Mouse (Mus musculus): ENCODE results near the gene Rpl7l1. TPM values are rescaled to one million over a fixed set of nuclear protein-coding genes. Genes with fewer than 3 reads are reported as not detected.
A peak's percentile ranks its signal among the peaks of the same experiment; 100 is the strongest.

Rpl7l1 gene
- total and polyA plus RNA-seq, 2 experiments from 2014 or later, result 44.3 to 72.9 TPM

DNA sequence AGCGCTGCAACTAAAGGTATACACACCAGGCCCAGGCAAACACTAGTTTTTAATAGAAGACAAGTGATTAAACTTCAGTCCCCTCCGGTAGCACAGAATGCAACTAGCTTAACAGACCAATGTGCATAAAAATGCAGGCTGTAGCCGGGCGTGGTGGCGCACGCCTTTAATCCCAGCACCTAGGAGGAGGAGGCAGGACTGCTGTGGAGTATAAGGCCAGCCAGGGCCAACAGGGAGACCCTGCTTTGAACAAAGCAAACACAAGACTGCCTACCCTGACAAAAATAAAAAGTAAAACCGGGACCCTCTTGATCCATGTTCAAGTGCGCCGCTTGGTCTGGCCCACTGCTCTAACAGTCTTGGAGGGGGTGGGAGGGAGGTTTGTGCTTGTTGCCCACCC, 7.4 kb downstream of the Rpl7l1 start:
- Histone ChIP-seq H3K4me2 (ENCODE audit: low read depth, low read length) (no peak overlapping the region), H3K9me3 (replicated peaks; ENCODE audit: control insufficient read depth, low read length) (no peaks in the 10 kb centered on the region), H3K9ac (replicated peaks; ENCODE audit: low read depth, low read length) (no peak overlapping the region), H3K4me3 (ENCODE audit: low read depth, low read length) (no peak overlapping the region), H3K4me1 (ENCODE audit: control insufficient read depth, insufficient read depth) (no peaks in the 10 kb centered on the region), H3K27ac (ENCODE audit: low read depth) (no peak overlapping the region), H3K36me3 (replicated peaks; ENCODE audit: control insufficient read depth, insufficient read depth, low read length) (peaks cover 57% of the 10 kb centered on the region), H3K27me3 (ENCODE audit: control insufficient read depth, insufficient read depth, low read length) (no peaks in the 10 kb centered on the region)
- 90% methylated on average over 9 of the region's 9 CpGs for WGBS
- no peak for ATAC-seq (ENCODE audit: insufficient read depth, low read depth)
- no peak for DNase-seq (ENCODE audit: low spot score)
- TF ChIP-seq EP300 (IDR thresholded peaks at IDR 0.05; ENCODE audit: low read depth) (no peak), CTCF (IDR thresholded peaks at IDR 0.05; ENCODE audit: low read depth) (no peak)

- no peak overlapping the region for H3K27ac ChIP-seq (ENCODE audit: low read depth)
- H3K9ac ChIP-seq (replicated peaks; ENCODE audit: low read depth, low read length), result no peak overlapping the region
- ATAC-seq (ENCODE audit: insufficient read depth, low read depth) (no peak), DNase-seq (ENCODE audit: low spot score) (no peak)
- no peaks in the 10 kb centered on the region for H3K27me3 ChIP-seq (ENCODE audit: control insufficient read depth, insufficient read depth, low read length)
- 38% methylated on average over 2 of the region's 2 CpGs for WGBS
- no peak overlapping the region for H3K4me2 ChIP-seq (ENCODE audit: low read depth, low read length)
- H3K4me3 ChIP-seq (ENCODE audit: low read depth, low read length), result no peak overlapping the region
- no peak for TF ChIP-seq CTCF (IDR thresholded peaks at IDR 0.05; ENCODE audit: low read depth)
- no peak for TF ChIP-seq EP300 (IDR thresholded peaks at IDR 0.05; ENCODE audit: low read depth)
- no peaks in the 10 kb centered on the region for H3K4me1 ChIP-seq (ENCODE audit: control insufficient read depth, insufficient read depth)
- peaks cover 47% of the 10 kb centered on the region for H3K36me3 ChIP-seq (replicated peaks; ENCODE audit: control insufficient read depth, insufficient read depth, low read length)
- no peaks in the 10 kb centered on the region for H3K9me3 ChIP-seq (replicated peaks; ENCODE audit: control insufficient read depth, low read length)
Observed at GRCm38 (mm10) chr17:46774131-46774472, 8.4 kb downstream of the Rpl7l1 start.

DNA sequence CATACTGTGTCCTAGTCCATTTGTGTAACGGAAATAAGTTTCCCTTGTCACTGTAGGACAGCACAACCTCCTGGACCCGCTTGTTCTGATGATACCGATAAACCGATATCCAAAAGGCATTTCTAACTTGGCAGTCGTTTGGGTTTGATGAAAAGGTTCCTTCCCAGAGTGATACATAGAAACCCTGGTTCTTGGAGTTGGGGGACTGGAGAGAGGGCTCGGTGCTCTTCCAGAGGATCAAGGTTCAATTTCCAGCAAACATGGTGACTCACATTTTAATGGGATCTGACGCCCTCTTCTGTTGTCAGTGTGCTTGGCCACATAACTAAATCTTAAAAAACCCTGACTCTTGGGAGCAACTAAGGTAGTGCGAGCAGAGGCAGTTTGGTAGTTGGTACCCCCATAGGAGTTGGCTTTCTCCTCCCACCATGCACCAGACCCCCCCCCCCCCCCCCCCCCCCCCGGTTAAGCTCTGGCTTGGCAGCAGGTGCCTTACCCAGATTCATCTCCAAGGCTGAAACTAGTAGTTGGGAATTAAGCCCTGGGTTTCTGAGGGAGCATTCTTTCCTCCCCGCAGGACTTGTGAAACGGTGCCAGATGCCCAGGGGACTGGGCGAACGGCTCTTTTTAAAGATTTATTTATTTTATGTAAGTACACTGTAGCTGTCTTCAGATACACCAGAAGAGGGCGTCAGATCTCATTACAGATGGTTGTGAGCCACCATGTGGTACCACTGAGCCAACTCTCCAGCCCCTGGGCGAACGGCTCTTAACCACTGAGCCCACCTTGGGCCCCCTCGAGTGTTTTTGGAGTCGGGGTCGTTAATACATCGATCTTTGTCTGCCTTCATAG, 9.0 kb downstream of the Rpl7l1 start:
- Histone ChIP-seq H3K4me2 (ENCODE audit: low read depth, low read length) (peak overlapping the region; percentile 97), H3K9ac (replicated peaks; ENCODE audit: low read depth, low read length) (peak overlapping the region; percentile 77), H3K4me1 (ENCODE audit: control insufficient read depth, insufficient read depth) (no peaks in the 10 kb centered on the region), H3K27ac (ENCODE audit: low read depth) (peak overlapping the region; percentile 88), H3K27me3 (ENCODE audit: control insufficient read depth, insufficient read depth, low read length) (no peaks in the 10 kb centered on the region), H3K9me3 (replicated peaks; ENCODE audit: control insufficient read depth, low read length) (no peaks in the 10 kb centered on the region), H3K36me3 (replicated peaks; ENCODE audit: control insufficient read depth, insufficient read depth, low read length) (peaks cover 41% of the 10 kb centered on the region), H3K4me3 (ENCODE audit: low read depth, low read length) (peak overlapping the region; percentile 97)
- TF ChIP-seq CTCF (IDR thresholded peaks at IDR 0.05; ENCODE audit: low read depth), result no peak
- 12% methylated on average over 19 of the region's 20 CpGs for WGBS
- ATAC-seq (ENCODE audit: insufficient read depth, low read depth), result no peak
- no peak for DNase-seq (ENCODE audit: low spot score)

GRCm38 (mm10) chr17:46772404-46773277, 9.8 kb downstream of the Rpl7l1 start, which contains the start of gene 2310039H08Rik:
TSS of gene 2310039H08Rik (plus strand) at chr17:46772635.
- Histone ChIP-seq H3K9me3 (replicated peaks; ENCODE audit: control insufficient read depth, low read length) (no peaks in the 10 kb centered on the region), H3K4me1 (ENCODE audit: control insufficient read depth, insufficient read depth) (no peaks in the 10 kb centered on the region), H3K36me3 (replicated peaks; ENCODE audit: control insufficient read depth, insufficient read depth, low read length) (peaks cover 33% of the 10 kb centered on the region), H3K27ac (ENCODE audit: low read depth) (peak within 1 kb of the TSS; percentile 88), H3K4me2 (ENCODE audit: low read depth, low read length) (peak within 1 kb of the TSS; percentile 97), H3K27me3 (ENCODE audit: control insufficient read depth, insufficient read depth, low read length) (no peaks in the 10 kb centered on the region), H3K4me3 (ENCODE audit: low read depth, low read length) (peak within 1 kb of the TSS; percentile 97), H3K9ac (replicated peaks; ENCODE audit: low read depth, low read length) (peak within 1 kb of the TSS; percentile 77)
- peak; percentile 3; the same call in 1 of the 2 replicates for TF ChIP-seq EP300 (IDR thresholded peaks at IDR 0.05; ENCODE audit: low read depth)
- TF ChIP-seq CTCF (IDR thresholded peaks at IDR 0.05; ENCODE audit: low read depth), result no peak
- ATAC-seq (ENCODE audit: insufficient read depth, low read depth), result peak; percentile 91
- under 1% methylated on average over 50 of the region's 50 CpGs for WGBS
- peak; percentile 86 for DNase-seq (ENCODE audit: low spot score)

GRCm38 (mm10) chr17:46772038-46772403, 10.5 kb downstream of the Rpl7l1 start:
- 7% methylated on average over 5 of the region's 5 CpGs for WGBS
- Histone ChIP-seq H3K9ac (replicated peaks; ENCODE audit: low read depth, low read length) (peak overlapping the region; percentile 77; the same call in 1 of the 2 replicates), H3K4me3 (ENCODE audit: low read depth, low read length) (peak overlapping the region; percentile 97), H3K9me3 (replicated peaks; ENCODE audit: control insufficient read depth, low read length) (no peaks in the 10 kb centered on the region), H3K4me2 (ENCODE audit: low read depth, low read length) (peak overlapping the region; percentile 97), H3K27me3 (ENCODE audit: control insufficient read depth, insufficient read depth, low read length) (no peaks in the 10 kb centered on the region), H3K27ac (ENCODE audit: low read depth) (peak overlapping the region; percentile 88), H3K36me3 (replicated peaks; ENCODE audit: control insufficient read depth, insufficient read depth, low read length) (peaks cover 26% of the 10 kb centered on the region), H3K4me1 (ENCODE audit: control insufficient read depth, insufficient read depth) (no peaks in the 10 kb centered on the region)
- ATAC-seq (ENCODE audit: insufficient read depth, low read depth) (peak; percentile 24; the same call in 1 of the 2 replicates), DNase-seq (ENCODE audit: low spot score) (no peak)
- TF ChIP-seq EP300 (IDR thresholded peaks at IDR 0.05; ENCODE audit: low read depth) (peak; percentile 12; the same call in 1 of the 2 replicates), CTCF (IDR thresholded peaks at IDR 0.05; ENCODE audit: low read depth) (no peak)
